Mouse (Mus musculus) liver, embryonic 15.5 days (tissue): ENCODE results near the gene Fbxo41. TPM values are rescaled to one million over a fixed set of nuclear protein-coding genes. Genes with fewer than 3 reads are reported as not detected.

Experiments
- ATAC-seq: fragments of 200-750 bp; cut with Nextera tagmentation; 2 replicates; pipeline ENCODE4 v1.8.0; 2017; ENCODE audit warnings: moderate number of reproducible peaks, mild to moderate bottlenecking, moderate library complexity; ENCODE audit not compliant: insufficient read depth
- H3K27ac ChIP-seq: fragments of 300-500 bp; sonication (generic); replicated peaks from 2 replicates; pipeline ENCODE4 v1.5.1; 2015; ENCODE audit warnings: mild to moderate bottlenecking, inconsistent platforms
- H3K27me3 ChIP-seq: fragments of 300-500 bp; sonication (generic); 2 replicates; pipeline ENCODE4 v1.6.1; 2015; ENCODE audit warnings: mild to moderate bottlenecking, inconsistent platforms
- H3K36me3 ChIP-seq: fragments of 300-500 bp; sonication (generic); replicated peaks from 2 replicates; pipeline ENCODE4 v1.6.1; 2015; ENCODE audit warnings: moderate library complexity, mild to moderate bottlenecking, inconsistent platforms
- H3K4me1 ChIP-seq: fragments of 300-500 bp; sonication (generic); replicated peaks from 2 replicates; pipeline ENCODE4 v1.6.1; 2015; ENCODE audit warnings: inconsistent platforms
- H3K4me2 ChIP-seq: fragments of 300-500 bp; sonication (generic); 2 replicates; pipeline ENCODE4 v1.6.1; 2015; ENCODE audit warnings: moderate library complexity, mild to moderate bottlenecking, inconsistent platforms
- H3K4me3 ChIP-seq: fragments of 300-500 bp; sonication (generic); replicated peaks from 2 replicates; pipeline ENCODE4 v1.5.1; 2015; ENCODE audit warnings: mild to moderate bottlenecking, inconsistent platforms
- H3K9ac ChIP-seq: fragments of 300-500 bp; sonication (generic); 2 replicates; pipeline ENCODE4 v1.6.1; 2015; ENCODE audit warnings: moderate library complexity, mild to moderate bottlenecking, inconsistent platforms
- H3K9me3 ChIP-seq: fragments of 300-500 bp; sonication (generic); replicated peaks from 2 replicates; pipeline ENCODE4 v1.6.1; 2016; ENCODE audit warnings: inconsistent platforms
- WGBS: fragments of 180-500 bp; shearing (Covaris S2); methylation state at CpG from one replicate; pipeline ENCODE4 v1.1.7; 2015; ENCODE audit warnings: mixed read lengths; ENCODE audit not compliant: insufficient replicate concordance; 5-methylcytosine and 5-hydroxymethylcytosine counted together
- polyA plus RNA-seq: library from polyadenylated mRNA; unstranded; fragments of >200 nt; fragmentation: Nextera tagmentation; extraction: Ambion mirVana; gene quantifications from 2 replicates; pipeline ENCODE4 v1.2.1, GENCODE M21; 2015

Gene Fbxo41
- polyA plus RNA-seq, 1 experiment from 2014 or later: not detected

DNA sequence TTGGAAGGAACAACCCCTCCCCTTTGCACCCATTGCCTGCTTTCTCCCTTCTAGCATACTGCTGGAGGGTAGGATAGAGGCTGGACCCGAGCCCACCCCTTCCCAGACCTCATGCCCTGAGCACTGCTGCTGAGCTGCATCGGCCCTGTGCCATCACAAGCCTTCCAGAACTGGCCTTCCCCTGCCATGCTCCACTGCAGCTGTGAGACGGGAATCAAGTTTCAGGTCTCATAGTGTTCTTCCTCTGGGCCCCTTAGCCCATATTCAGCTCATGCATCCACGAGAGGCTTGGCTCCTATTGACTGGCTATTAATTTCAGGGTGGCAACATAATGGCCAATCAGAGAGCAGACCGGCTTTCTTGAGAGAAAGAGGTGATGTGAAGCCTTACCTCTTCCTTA lies 57.5 kb downstream of the Fbxo41 start:
- Histone ChIP-seq H3K4me1 (peaks cover 7% of the 10 kb centered on the region), H3K4me3 (no peak overlapping the region), H3K9ac (no peak overlapping the region), H3K4me2 (no peak overlapping the region), H3K27ac (no peak overlapping the region), H3K27me3 (no peaks in the 10 kb centered on the region), H3K9me3 (no peaks in the 10 kb centered on the region), H3K36me3 (peaks cover 56% of the 10 kb centered on the region)
- WGBS: 77% methylated on average over 5 of the region's 5 CpGs
- no peak for ATAC-seq

DNA sequence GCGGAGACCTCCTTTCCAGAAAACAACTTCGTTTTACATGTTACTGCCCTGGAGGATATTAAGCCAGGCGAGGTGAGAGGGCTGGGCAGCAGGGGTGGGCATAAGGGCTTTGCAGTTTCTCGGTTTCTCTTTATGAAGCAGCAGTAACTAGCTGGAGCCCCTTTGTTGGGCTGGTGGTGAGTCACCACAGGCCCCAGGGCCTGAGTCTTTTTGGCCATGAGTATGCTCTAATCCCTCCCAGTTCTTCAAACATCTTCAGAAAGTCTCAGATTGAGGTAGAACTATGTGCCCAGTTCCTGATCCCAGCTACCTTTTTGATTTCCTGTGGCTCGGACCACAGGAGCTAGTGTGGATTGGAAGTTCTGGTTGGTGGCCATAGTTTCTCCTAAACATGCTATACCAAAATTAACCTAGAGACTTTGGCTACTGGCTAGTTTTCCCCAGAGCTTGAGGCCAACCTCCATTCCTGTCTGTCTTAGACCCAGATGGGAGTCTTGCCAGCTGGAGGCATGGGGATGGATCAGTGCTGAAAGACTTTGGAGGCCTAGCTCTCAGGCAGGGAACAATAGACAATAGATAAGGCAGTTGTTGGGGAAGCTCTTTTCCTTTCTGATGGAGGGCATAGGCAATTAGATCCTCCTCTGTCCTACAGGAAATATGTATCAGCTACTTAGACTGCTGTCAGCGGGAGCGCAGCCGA lies 58.4 kb downstream of the Fbxo41 start:
- no peaks in the 10 kb centered on the region for H3K9me3 ChIP-seq
- ATAC-seq: no peak
- no peaks in the 10 kb centered on the region for H3K27me3 ChIP-seq
- H3K4me1 ChIP-seq: no peaks in the 10 kb centered on the region
- no peak overlapping the region for H3K4me2 ChIP-seq
- no peak overlapping the region for H3K4me3 ChIP-seq
- no peak overlapping the region for H3K9ac ChIP-seq
- H3K36me3 ChIP-seq: peaks cover 65% of the 10 kb centered on the region
- H3K27ac ChIP-seq: no peak overlapping the region
- 77% methylated on average over 8 of the region's 8 CpGs for WGBS

DNA sequence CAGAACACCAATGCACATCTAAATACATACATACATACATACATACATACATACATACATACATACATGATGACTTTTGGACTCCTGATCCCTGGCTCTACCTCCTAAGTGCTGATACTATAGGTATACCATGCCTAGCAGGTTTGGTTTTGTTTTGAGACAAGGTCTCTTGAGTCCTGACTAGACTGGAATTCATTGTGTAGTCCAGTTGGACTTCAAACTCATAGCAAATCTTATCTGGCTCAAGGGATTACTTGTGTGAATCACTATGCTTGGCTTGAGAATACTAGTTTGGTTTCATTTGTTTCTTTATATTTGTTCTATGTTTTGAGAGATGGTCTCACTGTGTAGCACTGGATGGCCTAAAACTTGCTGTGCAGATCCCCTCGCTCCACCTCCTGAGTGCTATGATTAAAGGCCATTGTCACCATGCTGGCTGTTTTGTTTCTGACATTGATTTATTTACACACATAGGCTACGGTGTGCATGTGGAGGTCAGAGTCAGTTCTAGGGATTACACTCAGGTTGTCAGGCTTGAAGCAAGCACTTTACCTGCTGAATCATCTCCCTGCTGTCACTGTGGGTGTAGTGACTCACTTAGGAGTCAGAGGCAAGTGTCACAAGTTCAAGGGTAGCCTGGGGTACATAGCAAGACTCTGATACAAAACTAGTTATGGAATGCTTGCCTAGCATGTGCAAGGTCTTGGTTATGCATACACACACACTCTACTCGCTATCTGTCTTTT lies 59.1 kb downstream of the Fbxo41 start:
- no peak for ATAC-seq
- no peaks in the 10 kb centered on the region for H3K9me3 ChIP-seq
- H3K4me3 ChIP-seq: no peak overlapping the region
- H3K9ac ChIP-seq: no peak overlapping the region
- peaks cover 72% of the 10 kb centered on the region for H3K36me3 ChIP-seq
- H3K27ac ChIP-seq: no peak overlapping the region
- 74% methylated on average over 3 of the region's 3 CpGs for WGBS
- no peak overlapping the region for H3K4me2 ChIP-seq
- H3K4me1 ChIP-seq: no peaks in the 10 kb centered on the region
- H3K27me3 ChIP-seq: no peaks in the 10 kb centered on the region

DNA sequence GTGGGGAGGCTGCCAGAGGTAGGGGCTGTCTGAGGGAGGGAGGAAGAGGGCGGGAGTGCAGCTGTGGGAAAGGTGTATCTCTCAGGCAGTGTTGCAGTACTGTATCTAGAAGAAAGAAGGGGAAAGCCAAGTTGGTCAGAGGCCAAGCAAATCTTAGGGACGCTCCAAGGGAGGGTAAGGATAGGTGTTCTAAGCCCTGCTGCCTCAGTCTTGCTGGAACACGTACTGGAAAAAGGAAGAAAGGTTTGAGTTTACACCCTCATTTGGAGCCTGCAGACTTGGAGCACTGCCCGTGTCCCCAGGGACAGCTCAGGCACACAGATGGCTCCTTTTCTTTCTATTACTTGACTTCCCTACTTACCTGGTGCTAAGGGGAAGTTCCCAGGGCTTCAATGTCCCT lies 61.7 kb downstream of the Fbxo41 start:
- 63% methylated on average over 4 of the region's 4 CpGs for WGBS
- H3K27ac ChIP-seq: no peak overlapping the region

DNA sequence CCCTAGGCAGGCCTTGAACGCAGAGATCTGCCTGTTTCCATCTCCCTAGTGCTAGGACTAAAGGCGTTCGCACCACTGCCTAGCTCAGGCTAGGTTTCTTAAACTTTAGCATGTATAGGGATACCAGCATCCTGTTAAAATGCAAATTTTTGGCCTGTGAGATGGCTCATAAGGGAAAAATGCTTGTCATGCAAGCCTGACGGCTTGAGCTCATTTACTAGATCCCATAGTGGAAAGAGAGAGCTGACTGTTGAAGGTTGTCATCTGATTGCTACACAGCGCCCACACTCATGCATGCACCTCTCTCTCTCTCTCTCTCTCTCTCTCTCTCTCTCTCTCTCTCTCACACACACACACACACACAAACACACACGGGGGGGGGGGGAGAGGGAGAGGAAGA lies 66.2 kb downstream of the Fbxo41 start:
- Histone ChIP-seq H3K9me3 (no peaks in the 10 kb centered on the region), H3K4me1 (peaks cover 26% of the 10 kb centered on the region), H3K4me2 (no peak overlapping the region), H3K9ac (no peak overlapping the region), H3K27ac (no peak overlapping the region), H3K27me3 (no peaks in the 10 kb centered on the region), H3K4me3 (no peak overlapping the region), H3K36me3 (peaks cover 35% of the 10 kb centered on the region)
- 70% methylated on average over 5 of the region's 6 CpGs for WGBS
- no peak for ATAC-seq

More for the DNA sequence above, 61.7 kb downstream of the Fbxo41 start:
- no peak overlapping the region for H3K4me3 ChIP-seq
- no peaks in the 10 kb centered on the region for H3K9me3 ChIP-seq
- ATAC-seq: no peak
- peaks cover 59% of the 10 kb centered on the region for H3K36me3 ChIP-seq
- H3K4me2 ChIP-seq: no peak overlapping the region
- H3K27me3 ChIP-seq: no peaks in the 10 kb centered on the region
- no peaks in the 10 kb centered on the region for H3K4me1 ChIP-seq
- no peak overlapping the region for H3K9ac ChIP-seq

DNA sequence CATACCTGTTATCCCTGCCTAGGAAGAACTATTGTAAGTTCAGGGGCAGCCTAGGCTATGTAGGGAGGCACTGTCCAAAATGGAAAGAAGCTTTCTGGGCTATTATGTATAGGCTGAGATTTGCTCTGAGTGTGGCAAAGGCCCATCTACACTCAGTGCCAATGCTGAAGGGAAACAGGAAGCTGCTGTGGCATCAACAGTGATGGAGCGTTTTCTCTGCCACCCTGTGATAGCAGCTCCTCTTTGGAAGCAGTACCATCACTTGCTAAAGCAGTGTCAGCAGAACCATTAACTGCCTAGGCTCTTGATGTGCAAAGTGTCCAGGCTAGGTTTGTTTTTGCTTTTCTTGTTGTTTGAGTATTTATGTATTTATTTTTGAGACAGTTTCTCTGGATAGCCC lies 66.6 kb downstream of the Fbxo41 start:
- no peak overlapping the region for H3K9ac ChIP-seq
- no peaks in the 10 kb centered on the region for H3K9me3 ChIP-seq
- peaks cover 31% of the 10 kb centered on the region for H3K4me1 ChIP-seq
- H3K27ac ChIP-seq: no peak overlapping the region
- no peaks in the 10 kb centered on the region for H3K27me3 ChIP-seq
- ATAC-seq: no peak
- H3K36me3 ChIP-seq: peaks cover 31% of the 10 kb centered on the region
- no peak overlapping the region for H3K4me2 ChIP-seq
- no peak overlapping the region for H3K4me3 ChIP-seq
- 53% methylated on average over 1 of the region's 1 CpGs for WGBS

DNA sequence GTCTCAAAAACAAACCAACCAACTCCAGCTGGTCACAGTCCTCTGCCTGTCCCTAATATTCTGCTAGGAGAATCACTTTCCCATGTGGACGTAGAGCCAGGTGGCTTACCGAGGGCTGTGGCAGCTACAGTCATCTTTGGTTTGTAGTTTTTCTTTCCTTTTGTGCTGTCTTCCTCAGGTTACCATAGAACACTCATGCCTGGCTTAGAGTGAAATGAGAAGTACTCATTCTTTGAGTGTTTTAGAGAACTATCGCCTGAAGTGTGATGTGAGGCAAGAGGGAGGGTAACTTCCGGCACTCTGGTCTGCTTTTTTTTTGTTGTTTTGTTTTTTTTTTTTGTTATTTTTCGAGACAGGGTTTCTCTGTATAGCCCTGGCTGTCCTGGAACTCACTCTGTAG lies 68.9 kb downstream of the Fbxo41 start:
- Histone ChIP-seq H3K27ac (0 out of 2 replicates have a peak overlapping the region, but pooled peaks have one; percentile 55), H3K4me2 (peak overlapping the region; percentile 83; the same call in 1 of the 2 replicates), H3K4me1 (peaks cover 31% of the 10 kb centered on the region), H3K36me3 (peaks cover 8% of the 10 kb centered on the region; the same call in 1 of the 2 replicates), H3K27me3 (0 out of 2 replicates have a peak, but pooled peaks cover 8% of the 10 kb centered on the region), H3K9me3 (no peaks in the 10 kb centered on the region), H3K4me3 (no peak overlapping the region), H3K9ac (no peak overlapping the region)
- 56% methylated on average over 5 of the region's 5 CpGs for WGBS
- no peak for ATAC-seq

DNA sequence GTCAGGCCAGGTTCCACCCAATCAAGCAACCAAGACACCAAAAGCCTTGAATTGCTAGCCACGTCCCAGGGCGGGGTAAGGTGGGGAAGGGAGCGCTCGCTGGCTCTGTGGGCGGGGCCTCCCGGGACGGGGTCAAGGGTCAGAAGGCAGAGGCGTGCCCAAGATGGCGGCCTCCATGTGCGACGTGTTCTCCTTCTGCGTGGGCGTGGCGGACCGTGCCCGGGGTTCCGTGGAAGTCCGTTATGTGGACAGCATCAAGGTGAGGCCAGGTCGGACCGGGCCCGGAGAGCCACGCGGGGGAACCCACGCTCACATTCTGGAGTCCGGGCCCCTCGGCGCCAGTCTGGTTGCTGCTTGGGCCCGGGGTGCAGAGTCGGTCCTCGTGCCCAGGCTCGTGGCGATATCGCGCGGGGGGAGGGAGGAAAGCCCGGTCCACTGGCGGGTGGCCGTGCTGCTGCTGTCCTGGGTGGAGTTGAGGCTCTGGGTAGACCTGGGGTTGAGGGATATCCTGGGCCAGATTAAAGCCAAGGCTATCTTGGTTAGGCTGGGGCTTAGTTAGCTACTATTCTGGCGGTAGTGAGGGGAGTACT lies 70.9 kb downstream of the Fbxo41 start, which contains the start of gene Smyd5:
TSS of gene Smyd5 (plus strand) at position 148 of the 590 bp plus-strand sequence.
- H3K27me3 ChIP-seq: peaks cover 16% of the 10 kb centered on the region; the same call in 1 of the 2 replicates
- peak within 1 kb of the TSS; percentile 74 for H3K4me3 ChIP-seq
- peak; percentile 83 for ATAC-seq
- H3K27ac ChIP-seq: no peak within 1 kb of the TSS
- H3K36me3 ChIP-seq: no peaks in the 10 kb centered on the region
- H3K4me1 ChIP-seq: peaks cover 31% of the 10 kb centered on the region
- no peaks in the 10 kb centered on the region for H3K9me3 ChIP-seq
- peak within 1 kb of the TSS; percentile 83 for H3K4me2 ChIP-seq
- H3K9ac ChIP-seq: peak within 1 kb of the TSS; percentile 50
- WGBS: under 1% methylated on average over 38 of the region's 39 CpGs

DNA sequence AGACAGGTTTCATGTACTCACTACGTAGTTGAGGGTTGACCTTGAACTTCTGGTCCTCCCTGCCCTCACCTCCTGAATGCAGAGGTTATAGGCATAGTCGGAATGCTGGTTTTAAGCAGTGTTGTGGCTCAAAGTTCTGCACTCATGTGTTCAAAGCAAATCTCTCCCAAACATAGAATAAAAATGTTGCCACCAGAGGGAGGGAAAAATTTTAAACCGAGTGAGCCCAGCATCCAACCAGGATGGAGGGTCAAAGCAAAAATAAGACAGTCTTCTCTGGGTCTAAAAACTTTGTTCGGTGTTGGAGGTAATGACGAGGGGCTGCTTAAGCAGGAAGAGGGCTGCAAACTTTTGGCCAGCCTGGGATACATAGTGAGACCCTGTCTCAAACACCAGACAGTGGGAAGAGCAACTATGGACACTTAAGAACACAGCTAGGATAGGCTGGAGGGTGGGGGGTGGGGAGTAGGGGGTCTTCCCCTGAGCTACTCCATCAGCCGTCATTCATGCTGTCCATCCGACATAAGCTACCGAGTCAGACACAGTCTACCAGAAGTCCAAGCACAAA lies 71.4 kb downstream of the Fbxo41 start:
- Histone ChIP-seq H3K4me1 (peaks cover 31% of the 10 kb centered on the region), H3K9ac (peak overlapping the region; percentile 50; the same call in 1 of the 2 replicates), H3K27me3 (peaks cover 16% of the 10 kb centered on the region; the same call in 1 of the 2 replicates), H3K36me3 (no peaks in the 10 kb centered on the region), H3K4me3 (peak overlapping the region; percentile 74), H3K27ac (no peak overlapping the region), H3K9me3 (no peaks in the 10 kb centered on the region), H3K4me2 (peak overlapping the region; percentile 83)
- ATAC-seq: no peak; the same call in 1 of the 2 replicates
- 40% methylated on average over 8 of the region's 8 CpGs for WGBS

DNA sequence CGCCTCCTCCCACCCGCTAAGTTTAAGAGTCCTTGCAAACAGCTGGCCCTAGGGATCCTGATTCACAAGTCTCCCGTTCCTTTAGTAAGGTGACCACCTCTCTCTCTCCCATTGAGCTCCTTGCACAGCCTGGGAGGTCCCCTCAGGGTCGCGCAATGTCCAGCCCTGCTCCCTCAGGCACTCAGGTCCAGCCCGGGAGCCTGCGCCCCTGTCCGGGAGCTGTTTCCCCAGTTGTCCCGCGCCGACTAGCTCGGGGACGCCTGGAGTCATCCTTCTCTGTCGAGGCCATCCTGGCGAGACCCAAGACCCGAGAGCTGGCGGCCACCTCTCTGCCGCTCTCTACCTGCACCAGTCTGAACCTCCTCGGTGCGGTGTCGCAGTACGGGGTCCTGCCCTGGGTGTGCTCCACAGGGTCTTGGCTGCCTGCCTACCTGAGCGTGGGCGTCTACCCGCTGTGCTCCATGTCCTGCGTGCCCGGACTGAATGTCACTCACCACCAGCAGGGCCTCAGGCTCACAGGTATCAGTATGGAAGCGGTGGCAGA lies 78.9 kb downstream of the Fbxo41 start, which contains the start of gene Noto:
TSS of gene Noto (plus strand) at position 51 of the 544 bp plus-strand sequence.
- H3K36me3 ChIP-seq: no peaks in the 10 kb centered on the region
- no peak within 1 kb of the TSS for H3K4me2 ChIP-seq
- H3K4me1 ChIP-seq: 0 out of 2 replicates have a peak, but pooled peaks cover 4% of the 10 kb centered on the region
- H3K27ac ChIP-seq: no peak within 1 kb of the TSS
- H3K27me3 ChIP-seq: peaks cover 51% of the 10 kb centered on the region
- 23% methylated on average over 28 of the region's 28 CpGs for WGBS
- ATAC-seq: no peak
- H3K4me3 ChIP-seq: no peak within 1 kb of the TSS
- H3K9me3 ChIP-seq: no peaks in the 10 kb centered on the region
- H3K9ac ChIP-seq: no peak within 1 kb of the TSS
